Mouse (Mus musculus): ENCODE data around the gene Dpf2.
"Not testable (repeated sequence)": the region's sequence is repeated elsewhere in the genome, so short reads cannot be mapped to it uniquely, and the experiment has no call there.

Dpf2 gene

GRCm38 (mm10) chr19:5893282-5894001 lies 19.4 kb downstream of the Dpf2 start:
- peak; percentile 23 for DNase-seq (ENCODE audit: low read depth, low spot score)

- DNase-seq (ENCODE audit: low read depth, low spot score) = no peak
Measured at GRCm38 (mm10) chr19:5892735-5893134, 20.1 kb downstream of the Dpf2 start.

- no peak for DNase-seq (ENCODE audit: low read depth, low spot score)
Measured at GRCm38 (mm10) chr19:5892262-5892661, 20.5 kb downstream of the Dpf2 start.

GRCm38 (mm10) chr19:5891521-5892258 lies 21.1 kb downstream of the Dpf2 start:
- DNase-seq (ENCODE audit: low read depth, low spot score) = no peak

GRCm38 (mm10) chr19:5889211-5889610 lies 23.6 kb downstream of the Dpf2 start:
- DNase-seq (ENCODE audit: low read depth, low spot score) = no peak

GRCm38 (mm10) chr19:5887234-5887815 lies 25.5 kb downstream of the Dpf2 start:
- no peak for DNase-seq (ENCODE audit: low read depth, low spot score)

GRCm38 (mm10) chr19:5885838-5886237 lies 27.0 kb downstream of the Dpf2 start:
- DNase-seq (ENCODE audit: low read depth, low spot score) = peak; percentile 59

GRCm38 (mm10) chr19:5883935-5884334 lies 28.9 kb downstream of the Dpf2 start:
- DNase-seq (ENCODE audit: low read depth, low spot score) = no peak

GRCm38 (mm10) chr19:5882079-5882478 lies 30.7 kb downstream of the Dpf2 start:
- not testable (repeated sequence) for DNase-seq (ENCODE audit: low read depth, low spot score)

- no peak for DNase-seq (ENCODE audit: low read depth, low spot score)
Measured at GRCm38 (mm10) chr19:5881155-5881554, 31.7 kb downstream of the Dpf2 start.

- no peak for DNase-seq (ENCODE audit: low read depth, low spot score)
Measured at GRCm38 (mm10) chr19:5879735-5880134, 33.1 kb downstream of the Dpf2 start.

- DNase-seq (ENCODE audit: low read depth, low spot score) = no peak
Measured at GRCm38 (mm10) chr19:5878916-5879315, 33.9 kb downstream of the Dpf2 start.

GRCm38 (mm10) chr19:5878362-5878722 lies 34.5 kb downstream of the Dpf2 start:
- DNase-seq (ENCODE audit: low read depth, low spot score) = no peak

GRCm38 (mm10) chr19:5877618-5878361 lies 35.0 kb downstream of the Dpf2 start, which contains the start of gene Slc25a45:
Gene Slc25a45, plus strand, starts transcription at chr19:5877808.
- peak; percentile 89 for DNase-seq (ENCODE audit: low read depth, low spot score)

GRCm38 (mm10) chr19:5874969-5875480 lies 37.8 kb downstream of the Dpf2 start, which contains the start of gene Frmd8:
Gene Frmd8, minus strand, starts transcription at chr19:5875274.
- DNase-seq (ENCODE audit: low read depth, low spot score) = peak; percentile 97

- DNase-seq (ENCODE audit: low read depth, low spot score) = peak; percentile 30
Measured at GRCm38 (mm10) chr19:5874391-5874968, 38.3 kb downstream of the Dpf2 start.

- peak; percentile 51 for DNase-seq (ENCODE audit: low read depth, low spot score)
Measured at GRCm38 (mm10) chr19:5872931-5873556, 39.8 kb downstream of the Dpf2 start.

- DNase-seq (ENCODE audit: low read depth, low spot score) = peak; percentile 38
Measured at GRCm38 (mm10) chr19:5872528-5872927, 40.3 kb downstream of the Dpf2 start.

GRCm38 (mm10) chr19:5871683-5872082 lies 41.1 kb downstream of the Dpf2 start:
- DNase-seq (ENCODE audit: low read depth, low spot score) = no peak

GRCm38 (mm10) chr19:5871273-5871672 lies 41.5 kb downstream of the Dpf2 start:
- peak; percentile 65 for DNase-seq (ENCODE audit: low read depth, low spot score)

- no peak for DNase-seq (ENCODE audit: low read depth, low spot score)
Measured at GRCm38 (mm10) chr19:5868096-5868495, 44.7 kb downstream of the Dpf2 start.
